Mouse (Mus musculus): ENCODE data around the gene BC049352. TPM values are rescaled to one million over a fixed set of nuclear protein-coding genes. Genes with fewer than 3 reads are reported as not detected.

Gene BC049352
- polyA plus RNA-seq, 2 experiments = 0.04 to 0.11 TPM

DNA sequence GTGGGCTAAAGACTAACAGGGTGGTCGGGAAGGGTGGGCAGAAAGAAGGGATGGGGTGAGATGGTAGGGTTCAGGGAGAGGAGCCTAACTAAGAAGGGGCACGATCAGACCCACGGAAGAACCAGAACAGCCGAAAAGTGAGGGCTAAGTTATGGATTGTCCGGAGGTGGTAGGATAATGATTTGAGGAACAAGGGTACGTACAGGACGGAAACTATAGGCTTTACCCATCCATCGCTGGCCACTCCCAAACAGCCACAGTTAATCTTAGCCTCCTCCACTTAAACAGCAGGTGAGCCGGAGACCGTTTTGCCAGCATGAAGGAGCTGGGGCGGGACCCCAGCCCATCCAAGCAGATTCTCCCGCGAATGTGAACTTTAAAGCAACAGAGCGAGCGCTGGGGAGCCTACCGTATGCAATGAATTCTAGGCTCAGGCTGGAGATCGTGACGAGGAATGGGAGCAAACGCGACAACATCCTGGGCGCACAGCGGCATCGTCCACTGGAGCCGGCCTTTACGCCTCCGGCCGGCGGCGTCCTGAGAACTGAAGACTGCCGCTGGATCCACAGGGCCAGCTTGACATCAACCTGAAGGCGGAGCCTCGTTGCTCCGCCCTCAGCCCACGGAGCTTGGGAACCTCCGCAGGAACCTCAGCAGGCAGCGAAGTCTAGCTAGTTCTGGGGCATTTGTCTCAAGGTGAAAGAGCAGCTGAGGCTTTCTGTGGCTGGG lies 87.0 kb downstream of the BC049352 start, which contains the start of gene Il10ra:
TSS of gene Il10ra (minus strand) at position 553 of the 729 bp plus-strand sequence.
- Histone ChIP-seq H3K36me3 (replicated peaks; ENCODE audit: control insufficient read depth, insufficient read depth, low read depth) (no peaks in the 10 kb centered on the region), H3K4me1 (replicated peaks; ENCODE audit: control insufficient read depth in 2 of 2, insufficient read depth in 2 of 2, low read length in 1 of 2) (peaks cover 0 to 9% of the 10 kb centered on the region in 2 experiments; a peak in 2 of 4 replicates), H3K27ac (no peak within 1 kb of the TSS), H3K9me3 (ENCODE audit: control insufficient read depth, low read length) (no peaks in the 10 kb centered on the region), H3K4me3 (ENCODE audit: insufficient read depth in 1 of 2, low read depth in 2 of 2, low read length in 2 of 2) (peak within 1 kb of the TSS; percentile 35 to 36), H3K27me3 (ENCODE audit: control insufficient read depth, insufficient read depth, low read length) (peaks cover 12% of the 10 kb centered on the region), H3K9ac (replicated peaks) (no peak within 1 kb of the TSS), H3K4me2 (ENCODE audit: low read depth) (peak within 1 kb of the TSS; percentile 35)
- no peak for ATAC-seq (ENCODE audit: insufficient read depth)
- DNase-seq (ENCODE audit: low read depth in 3 of 3, low spot score in 3 of 3) = no peak
- TF ChIP-seq EP300 (IDR thresholded peaks at IDR 0.05; ENCODE audit: low read depth) (no peak), CTCF (IDR thresholded peaks at IDR 0.05; ENCODE audit: low read depth) (no peak)
- 3% methylated on average over 36 of the region's 36 CpGs for WGBS (ENCODE audit: insufficient replicate concordance)

DNA sequence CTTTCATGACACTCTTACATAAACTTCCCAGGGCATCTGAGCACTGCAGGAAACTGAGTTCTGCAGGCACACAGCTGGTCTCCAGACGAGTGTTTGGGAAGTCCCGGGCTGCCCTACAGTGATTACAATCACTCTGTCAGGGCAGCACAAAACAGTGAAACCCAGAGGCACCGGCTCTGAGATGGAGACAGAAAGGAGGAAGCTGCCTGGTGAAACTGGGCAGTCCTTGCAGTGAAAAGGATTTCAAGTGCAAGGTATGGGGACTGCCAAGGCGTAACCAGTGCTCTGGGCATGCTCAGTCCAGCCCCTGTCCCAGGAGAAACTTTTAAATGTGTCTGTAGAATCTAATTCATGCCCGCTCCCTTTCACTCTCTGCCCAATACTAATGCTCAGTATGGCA lies 90.4 kb downstream of the BC049352 start:
- no peak for ATAC-seq (ENCODE audit: insufficient read depth)

DNA sequence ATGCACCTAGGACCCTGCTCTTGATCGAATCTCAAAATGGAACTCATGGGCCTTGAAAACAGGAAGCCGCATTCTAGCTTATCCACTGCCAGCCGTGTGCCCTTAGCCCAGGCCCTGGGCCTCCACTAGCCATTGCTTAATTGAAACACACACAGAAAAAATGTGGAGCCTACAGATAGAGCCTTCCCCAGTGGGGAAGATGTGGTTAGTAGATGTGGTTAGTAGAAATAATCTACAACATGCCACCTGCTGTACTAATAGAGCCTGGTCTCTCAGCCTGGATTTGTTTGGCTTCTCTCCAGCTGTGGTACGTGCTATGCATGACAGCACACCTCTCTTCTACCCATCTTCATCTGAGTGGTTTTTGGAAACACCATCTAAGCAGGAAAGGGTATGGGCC lies 92.4 kb downstream of the BC049352 start:
- WGBS (ENCODE audit: insufficient replicate concordance) = 11% methylated on average over 4 of the region's 4 CpGs

More for the DNA sequence above, 90.4 kb downstream of the BC049352 start:
- 23% methylated on average over 5 of the region's 5 CpGs for WGBS (ENCODE audit: insufficient replicate concordance)
- no peaks in the 10 kb centered on the region for H3K9me3 ChIP-seq (ENCODE audit: control insufficient read depth, low read length)
- no peak overlapping the region for H3K4me3 ChIP-seq (ENCODE audit: insufficient read depth in 1 of 2, low read depth in 2 of 2, low read length in 2 of 2)
- DNase-seq (ENCODE audit: low read depth in 3 of 3, low spot score in 3 of 3) = no peak
- peaks cover 12% of the 10 kb centered on the region for H3K27me3 ChIP-seq (ENCODE audit: control insufficient read depth, insufficient read depth, low read length)
- H3K4me1 ChIP-seq (replicated peaks; ENCODE audit: control insufficient read depth in 2 of 2, insufficient read depth in 2 of 2, low read length in 1 of 2) = peaks cover 0 to 21% of the 10 kb centered on the region in 2 experiments; a peak in 3 of 4 replicates
- TF ChIP-seq EP300 (IDR thresholded peaks at IDR 0.05; ENCODE audit: low read depth) = no peak
- TF ChIP-seq CTCF (IDR thresholded peaks at IDR 0.05; ENCODE audit: low read depth) = no peak
- H3K36me3 ChIP-seq (replicated peaks; ENCODE audit: control insufficient read depth, insufficient read depth, low read depth) = no peaks in the 10 kb centered on the region
- H3K9ac ChIP-seq (replicated peaks) = no peak overlapping the region
- no peak overlapping the region for H3K27ac ChIP-seq
- no peak overlapping the region for H3K4me2 ChIP-seq (ENCODE audit: low read depth)

DNA sequence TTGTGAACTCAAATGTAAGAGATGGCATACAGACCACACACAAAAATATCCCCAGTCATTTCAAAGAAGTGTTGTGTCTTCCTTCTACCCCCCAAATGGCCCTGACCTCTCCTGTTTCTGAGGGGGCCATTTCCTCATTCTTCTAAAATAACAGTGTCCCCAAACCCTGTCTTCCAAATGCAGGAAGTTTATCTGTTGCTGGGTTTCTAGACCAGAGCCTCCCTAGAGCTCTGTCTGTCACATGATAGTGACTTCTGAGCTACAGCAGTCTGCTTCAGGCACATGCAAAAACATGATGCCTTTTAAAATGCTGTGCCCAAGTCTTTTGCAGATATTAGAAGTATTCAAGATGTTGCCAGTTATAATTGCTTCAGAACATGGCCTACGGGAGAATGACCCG lies 92.8 kb downstream of the BC049352 start:
- Histone ChIP-seq H3K4me1 (replicated peaks; ENCODE audit: control insufficient read depth in 2 of 2, insufficient read depth in 2 of 2, low read length in 1 of 2) (peaks cover 0 to 18% of the 10 kb centered on the region in 2 experiments; a peak in 3 of 4 replicates), H3K27ac (no peak overlapping the region), H3K4me3 (ENCODE audit: insufficient read depth in 1 of 2, low read depth in 2 of 2, low read length in 2 of 2) (no peak overlapping the region), H3K36me3 (replicated peaks; ENCODE audit: control insufficient read depth, insufficient read depth, low read depth) (no peaks in the 10 kb centered on the region), H3K4me2 (ENCODE audit: low read depth) (no peak overlapping the region), H3K9ac (replicated peaks) (no peak overlapping the region), H3K9me3 (ENCODE audit: control insufficient read depth, low read length) (no peaks in the 10 kb centered on the region), H3K27me3 (ENCODE audit: control insufficient read depth, insufficient read depth, low read length) (no peaks in the 10 kb centered on the region; the same call in 1 of the 2 replicates)
- WGBS (ENCODE audit: insufficient replicate concordance) = 23% methylated on average over 2 of the region's 2 CpGs
- ATAC-seq (ENCODE audit: insufficient read depth) = peak; percentile 51; the same call in 1 of the 2 replicates
- TF ChIP-seq EP300 (IDR thresholded peaks at IDR 0.05; ENCODE audit: low read depth) (no peak), CTCF (IDR thresholded peaks at IDR 0.05; ENCODE audit: low read depth) (no peak)
- DNase-seq (ENCODE audit: low read depth in 3 of 3, low spot score in 3 of 3) = no peak

More for the DNA sequence above, 92.4 kb downstream of the BC049352 start:
- TF ChIP-seq EP300 (IDR thresholded peaks at IDR 0.05; ENCODE audit: low read depth) (peak; percentile 75), CTCF (IDR thresholded peaks at IDR 0.05; ENCODE audit: low read depth) (no peak)
- no peak overlapping the region for H3K9ac ChIP-seq (replicated peaks)
- H3K9me3 ChIP-seq (ENCODE audit: control insufficient read depth, low read length) = no peaks in the 10 kb centered on the region
- DNase-seq (ENCODE audit: low read depth in 3 of 3, low spot score in 3 of 3) (peak; percentile 23 to 42 (median 25)), ATAC-seq (ENCODE audit: insufficient read depth) (peak; percentile 89)
- no peak overlapping the region for H3K4me3 ChIP-seq (ENCODE audit: insufficient read depth in 1 of 2, low read depth in 2 of 2, low read length in 2 of 2)
- H3K4me1 ChIP-seq (replicated peaks; ENCODE audit: control insufficient read depth in 2 of 2, insufficient read depth in 2 of 2, low read length in 1 of 2) = peaks cover 0 to 18% of the 10 kb centered on the region in 2 experiments; a peak in 3 of 4 replicates
- H3K27ac ChIP-seq = no peak overlapping the region
- no peak overlapping the region for H3K4me2 ChIP-seq (ENCODE audit: low read depth)
- H3K36me3 ChIP-seq (replicated peaks; ENCODE audit: control insufficient read depth, insufficient read depth, low read depth) = no peaks in the 10 kb centered on the region
- H3K27me3 ChIP-seq (ENCODE audit: control insufficient read depth, insufficient read depth, low read length) = peaks cover 4% of the 10 kb centered on the region; the same call in 1 of the 2 replicates

DNA sequence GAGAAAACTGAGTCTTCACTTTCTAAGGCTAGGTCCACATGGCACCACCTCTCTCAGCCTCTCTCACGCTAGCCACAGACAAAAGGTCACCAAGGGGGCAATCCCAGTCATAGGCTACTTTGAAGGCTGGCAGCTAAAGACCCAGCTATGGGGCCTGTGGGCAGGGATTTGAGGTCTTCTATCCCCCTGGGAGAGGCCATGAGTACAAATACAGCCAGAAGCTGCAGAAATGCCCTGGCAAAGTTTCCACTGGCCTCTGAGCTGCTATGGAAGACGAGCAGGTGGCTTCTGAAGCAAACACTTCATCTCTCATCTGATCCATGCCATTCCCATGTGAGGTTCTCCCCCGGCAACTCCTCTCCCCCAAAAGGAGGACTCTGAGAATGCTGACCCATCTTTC lies 98.3 kb downstream of the BC049352 start:
- Histone ChIP-seq H3K27ac (no peak overlapping the region), H3K27me3 (ENCODE audit: control insufficient read depth, insufficient read depth, low read length) (no peaks in the 10 kb centered on the region), H3K4me3 (ENCODE audit: insufficient read depth in 1 of 2, low read depth in 2 of 2, low read length in 2 of 2) (no peak overlapping the region), H3K9me3 (ENCODE audit: control insufficient read depth, low read length) (no peaks in the 10 kb centered on the region), H3K4me1 (replicated peaks; ENCODE audit: control insufficient read depth in 2 of 2, insufficient read depth in 2 of 2, low read length in 1 of 2) (peaks cover 0 to 9% of the 10 kb centered on the region in 2 experiments; a peak in 2 of 4 replicates), H3K36me3 (replicated peaks; ENCODE audit: control insufficient read depth, insufficient read depth, low read depth) (no peaks in the 10 kb centered on the region), H3K9ac (replicated peaks) (no peak overlapping the region), H3K4me2 (ENCODE audit: low read depth) (no peak overlapping the region)
- DNase-seq (ENCODE audit: low read depth in 3 of 3, low spot score in 3 of 3) (no peak), ATAC-seq (ENCODE audit: insufficient read depth) (no peak)
- 59% methylated on average over 3 of the region's 3 CpGs for WGBS (ENCODE audit: insufficient replicate concordance)
- TF ChIP-seq CTCF (IDR thresholded peaks at IDR 0.05; ENCODE audit: low read depth) = no peak
- no peak for TF ChIP-seq EP300 (IDR thresholded peaks at IDR 0.05; ENCODE audit: low read depth)
